Mouse (Mus musculus) kidney, embryonic 15.5 days (tissue): ENCODE data around the gene Rab37. TPM values are rescaled to one million over a fixed set of nuclear protein-coding genes. Genes with fewer than 3 reads are reported as not detected.

Experiments used
- ATAC-seq: fragments of 200-750 bp; cut with Nextera tagmentation; replicated peaks from 2 replicates; pipeline ENCODE4 v1.8.0; 2017; ENCODE audit warnings: moderate TSS enrichment; ENCODE audit not compliant: low FRiP score
- H3K27ac ChIP-seq: fragments of 300-500 bp; sonication (generic); 2 replicates; pipeline ENCODE4 v1.5.1; 2015; ENCODE audit warnings: mild to moderate bottlenecking, inconsistent platforms
- H3K27me3 ChIP-seq: fragments of 300-500 bp; sonication (generic); 2 replicates; pipeline ENCODE4 v1.6.1; 2015; ENCODE audit warnings: inconsistent platforms
- H3K36me3 ChIP-seq: fragments of 300-500 bp; sonication (generic); 2 replicates; pipeline ENCODE4 v1.6.1; 2015; ENCODE audit warnings: inconsistent platforms
- H3K4me1 ChIP-seq: fragments of 300-500 bp; sonication (generic); 2 replicates; pipeline ENCODE4 v1.6.1; 2015; ENCODE audit warnings: inconsistent platforms
- H3K4me2 ChIP-seq: fragments of 300-500 bp; sonication (generic); 2 replicates; pipeline ENCODE4 v1.6.1; 2015; ENCODE audit warnings: moderate library complexity, mild to moderate bottlenecking, inconsistent platforms
- H3K4me3 ChIP-seq: fragments of 300-500 bp; sonication (generic); replicated peaks from 2 replicates; pipeline ENCODE4 v1.5.1; 2015; ENCODE audit warnings: mild to moderate bottlenecking, inconsistent platforms
- H3K9ac ChIP-seq: fragments of 300-500 bp; sonication (generic); 2 replicates; pipeline ENCODE4 v1.6.1; 2015; ENCODE audit warnings: mild to moderate bottlenecking, inconsistent platforms
- H3K9me3 ChIP-seq: fragments of 300-500 bp; sonication (generic); replicated peaks from 2 replicates; pipeline ENCODE4 v1.6.1; 2016; ENCODE audit warnings: inconsistent platforms
- WGBS: fragments of 180-500 bp; shearing (Covaris S2); methylation state at CpG from one replicate; pipeline ENCODE4 v1.1.7; 2015; ENCODE audit warnings: mixed read lengths; 5-methylcytosine and 5-hydroxymethylcytosine counted together
- polyA plus RNA-seq: library from polyadenylated mRNA; unstranded; fragments of >200 nt; fragmentation: Nextera tagmentation; extraction: Ambion mirVana; gene quantifications from 2 replicates; pipeline ENCODE4 v1.2.1, GENCODE M21; 2015

The Rab37 gene
- polyA plus RNA-seq, 1 experiment from 2014 or later, result 2.1 TPM

DNA sequence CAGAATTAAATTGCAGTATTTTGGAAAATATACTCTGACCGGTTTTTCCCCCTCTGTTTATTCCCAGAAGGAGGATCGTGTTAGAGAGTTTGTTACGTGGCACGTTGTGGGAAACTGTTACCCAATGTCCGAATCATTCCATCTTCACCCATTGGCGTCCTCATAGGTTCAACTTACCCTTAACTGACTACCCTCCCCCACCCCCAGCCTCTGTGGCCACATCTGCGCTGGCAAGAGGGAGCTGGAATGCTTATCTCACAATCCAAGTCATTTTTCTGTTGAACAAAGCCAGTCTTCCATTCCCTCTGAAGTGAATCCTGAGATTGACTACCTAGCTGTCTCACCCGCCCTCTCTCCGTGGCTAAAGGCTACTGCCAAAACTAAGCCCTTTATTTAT, 71.0 kb downstream of the Rab37 start:
- no peaks in the 10 kb centered on the region; the same call in 1 of the 2 replicates for H3K27me3 ChIP-seq
- 32% methylated on average over 9 of the region's 9 CpGs for WGBS
- H3K4me3 ChIP-seq, result peak overlapping the region; percentile 66
- ATAC-seq, result no peak
- H3K9ac ChIP-seq, result 0 out of 2 replicates have a peak overlapping the region, but pooled peaks have one; percentile 48
- peaks cover 56% of the 10 kb centered on the region for H3K4me1 ChIP-seq
- H3K4me2 ChIP-seq, result peak overlapping the region; percentile 89
- H3K27ac ChIP-seq, result peak overlapping the region; percentile 87; the same call in 1 of the 2 replicates
- H3K9me3 ChIP-seq, result no peaks in the 10 kb centered on the region
- H3K36me3 ChIP-seq, result no peaks in the 10 kb centered on the region

DNA sequence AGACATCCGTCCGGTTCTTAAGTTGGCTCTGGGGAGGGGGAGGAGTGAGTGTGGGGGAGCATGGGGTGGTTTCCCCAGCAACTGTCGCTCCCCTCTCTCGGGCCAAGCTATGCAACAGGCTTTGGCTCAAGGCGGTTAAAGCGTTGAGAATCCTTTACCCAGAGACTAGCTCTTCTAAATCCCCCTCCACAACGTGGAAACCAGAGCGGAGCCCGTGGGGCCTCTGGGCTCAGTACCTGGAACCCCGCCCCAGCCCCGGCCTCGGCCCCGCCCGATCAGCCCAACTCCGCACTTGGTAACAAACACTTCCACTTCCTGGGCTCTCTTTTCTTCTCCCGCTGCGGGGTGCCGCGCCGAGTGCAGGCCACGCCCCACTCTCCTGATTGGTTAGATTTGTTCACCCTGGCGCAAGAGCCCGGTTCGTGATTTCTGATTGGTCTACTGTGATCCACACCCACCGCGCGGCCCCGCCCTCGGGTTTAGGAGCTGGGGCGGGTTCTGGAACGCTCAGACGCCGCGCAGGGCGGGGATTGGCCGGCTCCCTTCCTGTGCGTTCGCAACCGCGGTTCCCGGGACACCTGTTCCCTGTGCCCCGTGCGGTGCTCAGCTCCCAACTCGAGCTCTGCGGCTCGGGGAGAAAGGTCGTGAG, 71.7 kb downstream of the Rab37 start, which contains the start of gene Slc9a3r1:
Slc9a3r1 (plus strand) TSS at position 510 of the 649 bp plus-strand sequence.
- H3K9ac ChIP-seq, result peak within 1 kb of the TSS; percentile 64
- no peaks in the 10 kb centered on the region for H3K9me3 ChIP-seq
- no peaks in the 10 kb centered on the region for H3K36me3 ChIP-seq
- peak within 1 kb of the TSS; percentile 66 for H3K4me3 ChIP-seq
- no peaks in the 10 kb centered on the region; the same call in 1 of the 2 replicates for H3K27me3 ChIP-seq
- H3K4me1 ChIP-seq, result peaks cover 60% of the 10 kb centered on the region
- peak within 1 kb of the TSS; percentile 87 for H3K27ac ChIP-seq
- peak; percentile 94 for ATAC-seq
- peak within 1 kb of the TSS; percentile 89 for H3K4me2 ChIP-seq
- under 1% methylated on average over 47 of the region's 47 CpGs for WGBS

DNA sequence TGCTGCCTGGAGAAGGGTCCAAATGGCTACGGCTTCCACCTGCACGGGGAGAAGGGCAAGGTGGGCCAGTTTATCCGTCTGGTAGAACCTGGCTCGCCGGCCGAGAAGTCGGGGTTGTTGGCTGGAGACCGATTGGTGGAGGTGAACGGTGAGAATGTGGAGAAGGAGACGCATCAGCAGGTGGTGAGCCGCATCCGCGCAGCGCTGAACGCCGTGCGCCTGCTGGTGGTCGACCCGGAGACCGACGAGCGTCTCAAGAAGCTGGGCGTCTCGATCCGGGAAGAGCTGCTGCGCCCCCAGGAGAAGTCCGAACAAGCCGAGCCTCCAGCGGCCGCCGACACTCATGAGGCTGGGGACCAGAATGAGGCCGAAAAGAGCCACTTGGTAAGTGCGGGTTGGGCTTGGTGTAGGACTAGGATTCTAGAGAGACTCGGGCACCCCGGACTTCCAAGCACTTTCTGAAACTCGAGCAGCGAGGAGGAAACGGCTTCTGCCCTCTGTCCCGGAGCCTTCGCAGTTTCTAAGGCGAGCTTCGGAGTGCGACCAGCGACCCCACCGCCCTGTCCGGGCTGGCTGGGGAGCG, 72.4 kb downstream of the Rab37 start:
- Histone ChIP-seq H3K9ac (peak overlapping the region; percentile 64), H3K36me3 (no peaks in the 10 kb centered on the region), H3K4me3 (peak overlapping the region; percentile 66), H3K9me3 (no peaks in the 10 kb centered on the region), H3K27ac (peak overlapping the region; percentile 71), H3K27me3 (no peaks in the 10 kb centered on the region; the same call in 1 of the 2 replicates), H3K4me1 (peaks cover 55% of the 10 kb centered on the region), H3K4me2 (peak overlapping the region; percentile 89)
- under 1% methylated on average over 47 of the region's 47 CpGs for WGBS
- ATAC-seq, result 0 out of 2 replicates have a peak, but pooled peaks have one; percentile 9

DNA sequence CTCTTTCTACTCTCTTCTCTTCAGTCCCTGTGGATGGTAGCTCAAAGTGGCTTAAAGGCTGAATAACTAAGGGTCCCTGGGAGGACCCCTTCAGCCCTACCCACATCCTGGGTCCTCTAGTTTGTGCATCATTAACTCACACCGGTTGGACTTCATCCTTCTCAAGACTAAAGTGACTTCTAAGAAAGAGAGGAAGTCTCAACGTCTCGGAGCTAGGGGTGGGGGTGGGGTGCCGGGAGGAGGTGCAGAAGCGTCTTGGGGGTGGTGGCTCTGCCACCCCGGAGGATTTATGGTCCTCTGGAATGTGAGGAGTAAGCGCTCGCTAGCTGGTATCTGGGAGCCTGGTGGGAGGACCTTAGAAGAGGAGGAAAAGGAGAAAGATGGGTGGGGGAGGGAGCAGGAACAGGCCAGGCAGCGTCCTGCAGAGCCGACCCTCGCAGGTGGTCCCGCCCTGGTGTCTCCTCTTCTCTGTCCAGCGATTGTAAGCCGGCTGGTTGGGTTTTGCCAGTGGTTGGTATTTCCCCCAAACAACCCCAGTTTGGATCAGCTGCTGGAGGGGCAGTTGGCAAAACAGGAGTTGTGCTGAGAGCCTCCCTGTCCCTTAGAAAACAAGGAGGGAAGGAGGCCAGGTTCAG, 73.2 kb downstream of the Rab37 start:
- peak overlapping the region; percentile 89 for H3K4me2 ChIP-seq
- peak overlapping the region; percentile 64 for H3K9ac ChIP-seq
- H3K27me3 ChIP-seq, result no peaks in the 10 kb centered on the region; the same call in 1 of the 2 replicates
- H3K27ac ChIP-seq, result peak overlapping the region; percentile 71
- H3K4me1 ChIP-seq, result peaks cover 54% of the 10 kb centered on the region
- H3K4me3 ChIP-seq, result peak overlapping the region; percentile 66
- peak; percentile 30 for ATAC-seq
- no peaks in the 10 kb centered on the region for H3K36me3 ChIP-seq
- WGBS, result 0% methylated on average over 14 of the region's 14 CpGs
- no peaks in the 10 kb centered on the region for H3K9me3 ChIP-seq

DNA sequence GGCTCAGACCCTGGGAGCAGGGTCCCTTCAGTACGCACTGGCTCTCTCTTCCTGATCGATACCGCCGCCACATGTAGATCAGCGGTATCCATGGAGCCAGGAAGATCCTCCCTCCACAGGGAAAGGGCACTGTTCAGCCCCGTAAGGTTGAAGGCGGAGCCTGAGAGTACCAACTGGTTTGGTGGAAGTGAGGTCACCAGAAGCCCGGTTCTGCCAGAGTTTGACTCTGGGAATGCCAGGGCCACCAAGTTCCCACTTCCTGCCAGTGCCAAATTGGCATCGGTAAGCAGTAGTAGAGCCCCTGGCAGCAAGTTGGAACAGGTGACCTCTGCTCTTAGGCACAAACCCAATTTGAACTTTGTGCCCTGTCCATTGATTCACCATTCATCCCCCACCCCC, 73.7 kb downstream of the Rab37 start:
- H3K9me3 ChIP-seq, result no peaks in the 10 kb centered on the region
- peak overlapping the region; percentile 64 for H3K9ac ChIP-seq
- H3K4me1 ChIP-seq, result peaks cover 54% of the 10 kb centered on the region
- peak overlapping the region; percentile 89 for H3K4me2 ChIP-seq
- peak overlapping the region; percentile 71 for H3K27ac ChIP-seq
- ATAC-seq, result no peak
- peak overlapping the region; percentile 66 for H3K4me3 ChIP-seq
- WGBS, result under 1% methylated on average over 9 of the region's 9 CpGs
- no peaks in the 10 kb centered on the region; the same call in 1 of the 2 replicates for H3K27me3 ChIP-seq
- H3K36me3 ChIP-seq, result no peaks in the 10 kb centered on the region

DNA sequence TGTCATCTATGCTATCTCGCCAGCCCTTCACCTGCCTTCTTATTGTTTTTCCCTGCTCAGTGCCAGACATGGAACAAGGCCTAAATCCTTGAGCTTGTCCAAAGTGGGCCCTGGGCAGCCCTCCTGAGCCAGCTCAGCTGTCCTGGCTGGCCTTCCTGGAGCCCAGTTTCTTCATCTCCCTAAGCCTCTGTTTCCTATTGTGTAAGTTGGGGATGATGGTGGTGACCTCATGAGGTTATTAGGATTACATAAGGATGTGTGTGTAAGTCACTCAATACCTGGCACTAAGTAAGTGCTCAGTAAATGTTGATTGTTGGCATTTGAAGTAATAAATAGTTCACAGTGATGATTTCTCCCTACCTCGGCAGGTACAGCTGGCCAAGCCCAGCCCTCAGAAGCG, 75.5 kb downstream of the Rab37 start:
- WGBS, result 91% methylated on average over 3 of the region's 3 CpGs
- no peaks in the 10 kb centered on the region for H3K36me3 ChIP-seq
- no peak overlapping the region for H3K4me2 ChIP-seq
- no peak for ATAC-seq
- no peak overlapping the region for H3K27ac ChIP-seq
- H3K27me3 ChIP-seq, result no peaks in the 10 kb centered on the region; the same call in 1 of the 2 replicates
- peaks cover 63% of the 10 kb centered on the region for H3K4me1 ChIP-seq
- no peak overlapping the region for H3K4me3 ChIP-seq
- no peak overlapping the region for H3K9ac ChIP-seq
- H3K9me3 ChIP-seq, result no peaks in the 10 kb centered on the region

DNA sequence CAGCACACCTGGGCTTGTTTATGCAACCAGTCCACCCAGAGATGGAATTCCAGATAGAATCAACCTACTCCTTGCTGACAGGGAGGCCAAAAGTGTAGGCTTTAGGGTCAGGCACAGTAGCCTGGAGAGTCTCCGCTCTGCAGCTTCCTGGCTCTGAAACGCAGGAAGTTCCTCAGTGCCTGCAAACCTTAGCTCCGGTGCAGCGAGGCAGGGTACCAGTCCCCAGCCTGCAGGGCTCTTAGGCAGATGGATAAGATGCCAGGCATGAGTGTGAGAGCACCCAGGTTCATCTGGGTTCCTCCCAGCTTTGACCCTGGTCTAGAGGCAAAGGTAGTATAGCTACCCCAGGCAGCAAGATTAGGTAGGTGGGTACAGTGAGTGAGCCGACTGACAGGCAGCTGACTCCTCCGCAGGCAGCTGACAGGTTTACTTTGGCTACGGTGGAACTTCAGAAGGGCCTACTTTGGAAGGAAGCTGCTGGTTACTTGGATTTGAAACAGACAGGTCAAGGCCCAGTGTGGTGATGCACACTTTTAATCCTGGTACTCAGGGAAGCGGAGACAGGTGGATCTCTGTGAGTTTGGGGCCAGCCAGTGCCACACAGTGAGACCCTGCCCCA, 76.5 kb downstream of the Rab37 start:
- H3K4me1 ChIP-seq, result peaks cover 63% of the 10 kb centered on the region
- no peaks in the 10 kb centered on the region for H3K36me3 ChIP-seq
- H3K4me3 ChIP-seq, result no peak overlapping the region
- H3K9me3 ChIP-seq, result no peaks in the 10 kb centered on the region
- H3K27ac ChIP-seq, result no peak overlapping the region
- WGBS, result 59% methylated on average over 8 of the region's 8 CpGs
- H3K4me2 ChIP-seq, result no peak overlapping the region
- no peaks in the 10 kb centered on the region; the same call in 1 of the 2 replicates for H3K27me3 ChIP-seq
- no peak overlapping the region for H3K9ac ChIP-seq
- ATAC-seq, result no peak

DNA sequence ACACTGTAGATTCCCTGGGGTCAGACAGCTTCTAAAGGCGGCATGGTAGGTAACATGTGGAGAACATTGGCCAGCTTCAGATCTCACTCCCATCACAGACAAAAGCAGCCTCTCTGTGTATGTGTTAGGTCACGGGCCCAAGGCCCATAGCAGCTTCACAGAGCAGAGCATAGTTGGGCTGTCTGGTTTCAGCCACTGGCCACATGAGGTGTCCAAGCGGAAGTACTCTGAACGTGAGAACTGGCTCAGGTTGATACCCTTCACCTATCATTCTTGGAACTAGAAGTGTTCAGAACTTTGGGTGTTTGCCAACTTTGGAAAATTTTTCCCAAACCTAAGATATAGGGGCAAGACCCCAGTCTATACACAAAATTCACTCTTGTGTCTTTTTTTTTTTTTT, 78.2 kb downstream of the Rab37 start:
- Histone ChIP-seq H3K27ac (no peak overlapping the region), H3K9me3 (no peaks in the 10 kb centered on the region), H3K4me2 (no peak overlapping the region), H3K27me3 (no peaks in the 10 kb centered on the region; the same call in 1 of the 2 replicates), H3K4me3 (no peak overlapping the region), H3K9ac (no peak overlapping the region), H3K36me3 (no peaks in the 10 kb centered on the region), H3K4me1 (peaks cover 72% of the 10 kb centered on the region)
- ATAC-seq, result no peak
- 84% methylated on average over 4 of the region's 4 CpGs for WGBS

DNA sequence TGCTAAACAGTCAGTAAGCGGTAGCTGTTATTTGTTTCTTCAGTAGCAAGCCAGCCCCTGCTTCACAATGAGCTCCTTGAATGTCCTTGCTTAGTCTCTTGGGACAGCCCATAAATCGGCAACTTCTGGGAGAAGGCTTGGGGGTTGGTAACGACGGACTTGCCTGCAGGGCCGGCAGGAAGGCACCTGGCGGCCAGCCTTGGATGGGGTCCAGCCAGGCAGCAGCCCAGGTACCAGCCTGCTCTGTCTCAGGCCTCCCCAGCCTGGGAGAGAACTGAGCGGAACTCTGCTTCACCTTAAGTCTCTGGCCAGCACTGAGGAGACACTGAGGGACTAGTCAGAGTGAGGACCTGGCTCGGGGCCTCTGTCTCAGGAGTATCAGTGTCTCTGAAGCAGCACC, 79.9 kb downstream of the Rab37 start:
- H3K9ac ChIP-seq, result no peak overlapping the region
- 36% methylated on average over 8 of the region's 8 CpGs for WGBS
- H3K36me3 ChIP-seq, result no peaks in the 10 kb centered on the region
- H3K4me3 ChIP-seq, result no peak overlapping the region
- H3K27ac ChIP-seq, result peak overlapping the region; percentile 34; the same call in 1 of the 2 replicates
- no peaks in the 10 kb centered on the region for H3K27me3 ChIP-seq
- peaks cover 72% of the 10 kb centered on the region for H3K4me1 ChIP-seq
- no peak for ATAC-seq
- H3K4me2 ChIP-seq, result no peak overlapping the region
- no peaks in the 10 kb centered on the region for H3K9me3 ChIP-seq

DNA sequence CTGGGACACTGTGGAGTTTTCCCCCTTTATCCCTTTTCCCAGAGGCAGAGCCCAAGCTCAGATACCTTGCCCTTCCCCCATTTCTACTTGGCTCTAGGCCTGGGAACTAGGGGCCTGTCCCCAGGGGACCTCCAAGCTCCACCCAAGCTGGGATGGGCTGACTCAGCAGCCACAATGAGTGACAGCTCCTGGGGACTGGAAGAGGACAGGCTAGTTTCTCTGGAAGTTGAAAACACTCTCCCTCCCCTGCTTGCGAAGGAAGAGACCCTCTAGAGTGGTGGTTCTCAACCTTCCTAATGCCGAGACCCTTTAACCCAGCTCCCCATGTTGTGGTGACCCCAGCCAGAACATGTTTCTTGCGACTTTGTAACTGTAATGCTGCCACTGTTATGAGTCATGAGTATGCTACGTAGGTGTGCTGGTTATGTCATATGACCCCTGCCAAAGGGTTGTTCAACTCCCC, 81.6 kb downstream of the Rab37 start:
- WGBS, result 35% methylated on average over 4 of the region's 4 CpGs
- Histone ChIP-seq H3K36me3 (no peaks in the 10 kb centered on the region), H3K4me3 (no peak overlapping the region), H3K9me3 (no peaks in the 10 kb centered on the region), H3K27me3 (no peaks in the 10 kb centered on the region), H3K9ac (no peak overlapping the region), H3K27ac (peak overlapping the region; percentile 84), H3K4me2 (peak overlapping the region; percentile 36; the same call in 1 of the 2 replicates), H3K4me1 (peaks cover 77% of the 10 kb centered on the region)
- ATAC-seq, result peak; percentile 23; the same call in 1 of the 2 replicates

DNA sequence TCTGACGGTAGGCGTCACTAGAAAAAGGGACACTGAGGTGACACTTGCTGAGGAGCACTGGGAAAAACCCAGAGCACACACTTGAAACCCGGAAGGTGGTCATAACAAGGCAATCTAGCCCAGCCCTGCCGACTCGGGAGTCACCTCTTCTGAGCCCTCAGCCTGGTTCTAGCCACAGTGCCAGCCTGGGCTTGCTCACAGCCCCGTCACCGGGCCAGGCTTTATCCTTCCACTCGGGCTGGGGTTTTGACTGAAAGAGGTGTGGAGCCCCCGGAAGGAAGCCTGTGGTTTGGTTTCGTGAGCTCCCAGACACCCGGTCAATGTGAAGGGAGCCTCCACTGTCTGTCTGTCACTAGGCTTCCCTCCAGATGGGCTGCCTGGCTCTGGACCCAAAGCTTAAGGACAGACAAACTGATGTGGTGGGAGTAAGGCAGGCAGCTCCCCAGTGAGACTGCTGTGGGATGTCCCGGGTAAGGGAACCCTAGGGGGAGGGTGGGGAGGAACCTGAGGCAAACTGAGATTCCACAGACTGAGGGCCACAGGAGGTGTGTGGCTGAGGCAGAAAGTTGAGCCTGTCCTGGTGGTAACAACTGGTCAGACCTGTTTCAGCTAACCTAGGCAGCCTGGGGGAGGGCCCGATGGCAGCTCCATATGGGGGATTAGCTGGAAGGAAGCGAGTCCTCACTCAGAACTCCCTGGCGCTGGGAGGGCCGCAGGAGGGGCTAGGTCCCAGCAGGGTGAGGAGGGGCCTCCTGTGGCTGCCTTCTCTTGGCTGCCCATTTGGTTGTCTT, 82.5 kb downstream of the Rab37 start:
- Histone ChIP-seq H3K36me3 (0 out of 2 replicates have a peak, but pooled peaks cover 2% of the 10 kb centered on the region), H3K27ac (peak overlapping the region; percentile 84), H3K4me1 (peaks cover 83% of the 10 kb centered on the region), H3K4me2 (peak overlapping the region; percentile 36), H3K27me3 (no peaks in the 10 kb centered on the region), H3K9ac (0 out of 2 replicates have a peak overlapping the region, but pooled peaks have one; percentile 21), H3K4me3 (no peak overlapping the region), H3K9me3 (no peaks in the 10 kb centered on the region)
- peak; percentile 12; the same call in 1 of the 2 replicates for ATAC-seq
- 19% methylated on average over 16 of the region's 16 CpGs for WGBS
